Mouse (Mus musculus) lung, postnatal 14 days (tissue): Measurements from ENCODE around the gene Plcz1.

Experiments used
- DNase-seq: peaks from one replicate; pipeline ENCODE4 v3.0.0; 2021

The Plcz1 gene

GRCm38 (mm10) chr6:140041357-140041756, at the start of gene Plcz1:
TSS of gene Plcz1 (minus strand) at chr6:140041457.
- DNase-seq, result no peak

GRCm38 (mm10) chr6:140089855-140090254, 48.6 kb upstream of the Plcz1 start:
- no peak for DNase-seq

- no peak for DNase-seq
Measured at GRCm38 (mm10) chr6:140081739-140082138, 40.5 kb upstream of the Plcz1 start.

DNA sequence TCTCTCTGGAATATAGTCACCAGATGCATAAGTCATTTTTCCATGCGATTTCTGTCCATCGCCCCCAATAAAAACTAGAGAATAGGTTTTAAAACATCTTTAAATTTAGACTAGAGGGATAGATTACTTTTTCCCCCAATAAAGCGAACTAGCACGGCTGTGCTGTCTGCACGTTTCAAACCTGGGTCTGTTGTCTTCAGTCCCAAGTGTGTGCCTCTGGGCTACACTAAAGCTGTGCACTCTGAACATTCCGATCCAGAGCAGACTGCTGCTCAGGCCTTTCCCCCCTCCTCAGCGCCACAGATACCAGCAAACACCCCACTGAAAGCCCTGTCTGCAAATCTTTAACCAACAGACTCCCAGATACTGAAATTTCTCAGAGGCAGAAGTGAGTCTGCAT, 39.7 kb upstream of the Plcz1 start:
- no peak for DNase-seq

- no peak for DNase-seq
Measured at GRCm38 (mm10) chr6:140069177-140069576, 27.9 kb upstream of the Plcz1 start.

GRCm38 (mm10) chr6:140054271-140054928, 13.1 kb upstream of the Plcz1 start:
- no peak for DNase-seq

GRCm38 (mm10) chr6:140051476-140051875, 10.2 kb upstream of the Plcz1 start:
- DNase-seq, result peak; percentile 3

GRCm38 (mm10) chr6:140040952-140041351, 305 bp downstream of the Plcz1 start, which contains the start of gene Capza3:
TSS of gene Capza3 (plus strand) at chr6:140041252.
- DNase-seq, result no peak

- DNase-seq, result no peak
Measured at GRCm38 (mm10) chr6:140024404-140024803, 16.9 kb downstream of the Plcz1 start.

DNA sequence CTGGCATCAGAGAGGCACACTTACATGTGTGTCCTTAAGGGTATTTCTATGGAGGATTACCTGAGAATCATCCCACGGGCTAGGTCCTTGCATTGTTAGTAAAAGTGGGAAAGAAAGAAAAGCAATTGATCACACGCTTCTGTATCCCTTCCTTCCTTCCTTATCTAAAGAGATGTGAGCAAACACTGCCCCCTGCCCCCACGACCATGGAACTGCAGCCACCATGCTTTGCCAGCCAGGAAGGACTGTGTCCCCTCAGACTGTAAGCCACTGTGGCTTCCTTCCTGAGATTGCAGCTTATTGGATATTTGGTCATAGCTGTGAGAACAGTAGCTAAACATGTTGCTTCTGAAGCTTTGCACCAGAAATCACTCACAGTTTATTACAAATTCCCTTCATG, 36.1 kb downstream of the Plcz1 start:
- no peak for DNase-seq

DNA sequence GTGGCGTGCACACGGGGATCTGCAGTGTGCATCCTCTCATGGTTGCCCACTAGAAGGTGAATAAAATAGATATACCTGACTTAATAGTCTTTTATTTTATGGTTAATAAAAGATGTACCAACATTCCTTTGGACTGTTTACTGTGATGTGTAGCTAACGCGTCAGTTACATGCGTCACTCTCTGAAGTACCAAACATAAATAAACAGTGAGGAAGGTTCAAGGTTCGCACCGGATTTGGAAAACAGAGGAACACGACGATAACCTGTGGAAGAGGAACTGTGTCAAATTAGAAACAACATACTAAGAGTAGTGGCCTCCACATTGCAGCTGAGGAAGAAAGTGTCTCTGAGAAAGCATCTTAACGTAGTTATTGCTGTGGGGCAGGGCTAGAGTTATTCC, 51.7 kb downstream of the Plcz1 start:
- no peak for DNase-seq

- no peak for DNase-seq
Measured at GRCm38 (mm10) chr6:139989075-139989474, 52.2 kb downstream of the Plcz1 start.

- DNase-seq, result no peak
Measured at GRCm38 (mm10) chr6:139986564-139986963, 54.7 kb downstream of the Plcz1 start.

- DNase-seq, result no peak
Measured at GRCm38 (mm10) chr6:139984069-139984468, 57.2 kb downstream of the Plcz1 start.

GRCm38 (mm10) chr6:139981061-139981460, 60.2 kb downstream of the Plcz1 start:
- DNase-seq, result no peak

- peak; percentile 5 for DNase-seq
Measured at GRCm38 (mm10) chr6:139978114-139978513, 63.1 kb downstream of the Plcz1 start.

GRCm38 (mm10) chr6:139974668-139975067, 66.6 kb downstream of the Plcz1 start:
- DNase-seq, result no peak

DNA sequence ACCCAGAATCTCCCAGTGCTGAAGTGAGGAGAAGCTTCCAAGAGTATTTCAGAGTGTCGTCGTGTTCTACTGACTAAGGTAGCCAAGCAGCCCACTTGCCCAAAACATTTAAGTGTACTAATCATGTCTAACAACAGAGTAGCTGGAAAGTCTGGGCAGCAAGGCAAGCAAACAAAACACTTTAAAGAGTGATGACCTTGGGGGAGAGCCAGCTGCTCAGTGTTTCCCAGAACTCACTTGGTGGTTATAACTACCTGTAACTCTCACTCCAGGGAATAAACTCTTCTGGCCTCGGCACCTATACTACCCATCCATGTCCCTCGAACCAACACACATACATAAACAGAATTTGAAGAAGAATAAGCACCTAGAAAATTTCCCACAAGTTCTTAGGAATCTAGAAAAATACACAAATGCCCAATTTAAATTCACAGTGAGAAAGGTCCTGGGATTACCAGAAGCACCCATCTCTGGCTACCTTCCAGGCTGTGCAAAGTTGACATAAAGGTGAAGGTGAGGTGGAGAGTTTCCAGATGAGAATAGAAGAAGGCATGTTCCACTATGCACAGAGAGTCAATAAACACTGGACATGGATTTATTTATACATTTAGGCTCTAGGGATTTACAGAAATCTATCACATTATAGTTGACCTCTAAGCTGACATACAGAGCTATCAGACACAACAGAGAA, 69.5 kb downstream of the Plcz1 start:
- no peak for DNase-seq

DNA sequence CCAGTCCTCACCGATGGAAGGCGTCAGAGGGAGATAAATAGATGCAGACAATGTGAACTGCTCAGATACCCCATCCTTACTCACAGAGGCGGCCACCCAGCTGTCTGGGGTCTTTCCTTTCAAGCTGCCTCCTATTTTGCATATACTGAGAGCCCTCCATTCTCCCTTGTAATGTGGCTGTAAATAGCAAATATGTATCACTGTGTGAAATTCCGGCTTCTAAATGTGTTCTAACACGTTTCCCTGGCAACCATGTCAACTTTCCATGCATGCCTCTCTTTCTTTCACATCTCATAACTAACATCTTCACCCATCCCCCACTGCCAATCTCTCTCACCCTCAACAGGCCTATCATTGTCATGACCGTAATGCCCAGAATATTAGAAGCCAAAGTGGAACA, 74.6 kb downstream of the Plcz1 start:
- DNase-seq, result no peak

- no peak for DNase-seq
Measured at GRCm38 (mm10) chr6:139964895-139965294, 76.4 kb downstream of the Plcz1 start.

DNA sequence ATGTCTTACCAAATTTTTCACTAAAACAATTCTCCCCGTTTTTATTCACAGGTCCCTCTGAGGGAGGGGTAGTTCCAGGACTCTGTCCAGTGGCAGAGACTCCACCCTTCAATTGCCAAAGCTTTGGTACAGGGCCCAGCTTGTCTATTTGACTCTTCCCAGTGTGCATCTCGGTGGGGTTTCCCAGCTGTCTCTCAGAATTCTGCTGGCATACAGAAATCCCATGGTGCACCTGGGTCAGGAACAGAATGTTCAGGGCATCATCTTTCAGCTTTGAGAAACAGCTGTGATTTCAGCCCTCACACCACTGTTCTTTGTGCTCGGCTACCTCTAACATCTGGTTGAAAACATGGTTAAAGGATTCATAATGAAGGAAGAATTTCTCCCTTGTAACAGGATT, 77.5 kb downstream of the Plcz1 start:
- peak; percentile 5 for DNase-seq

DNA sequence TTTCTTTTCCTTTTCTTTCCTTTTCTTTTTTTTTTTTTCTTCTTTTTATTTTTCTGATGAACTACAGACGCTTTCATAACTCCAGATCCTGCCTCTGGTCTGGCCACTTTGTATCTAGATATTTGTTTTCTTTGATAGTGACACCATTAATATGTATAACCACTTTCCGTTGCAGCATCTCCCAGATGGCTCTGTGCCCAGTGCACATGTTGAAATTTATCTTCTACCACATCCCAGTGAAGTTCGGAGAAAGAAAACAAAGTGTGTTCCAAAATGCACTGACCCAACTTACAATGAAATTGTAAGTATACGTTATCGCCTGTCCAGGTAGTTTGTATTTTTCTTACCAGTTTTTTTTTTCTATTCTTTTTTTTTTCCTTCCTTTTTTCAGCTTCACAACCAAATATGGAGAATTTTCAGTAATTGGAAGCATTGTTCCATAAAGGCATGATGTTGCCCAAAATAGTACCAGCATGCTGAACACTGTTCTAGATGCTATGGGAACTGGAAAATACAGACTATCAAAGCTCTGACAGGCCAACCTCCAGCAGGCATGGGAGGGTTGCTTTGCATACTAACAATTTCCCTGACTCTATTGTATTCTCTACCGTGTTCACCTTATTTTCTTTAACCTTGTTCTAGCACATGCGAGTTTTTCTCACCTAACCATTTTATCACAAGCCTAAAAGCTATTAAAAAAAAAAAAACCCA, 83.6 kb downstream of the Plcz1 start:
- peak; percentile 32 for DNase-seq

DNA sequence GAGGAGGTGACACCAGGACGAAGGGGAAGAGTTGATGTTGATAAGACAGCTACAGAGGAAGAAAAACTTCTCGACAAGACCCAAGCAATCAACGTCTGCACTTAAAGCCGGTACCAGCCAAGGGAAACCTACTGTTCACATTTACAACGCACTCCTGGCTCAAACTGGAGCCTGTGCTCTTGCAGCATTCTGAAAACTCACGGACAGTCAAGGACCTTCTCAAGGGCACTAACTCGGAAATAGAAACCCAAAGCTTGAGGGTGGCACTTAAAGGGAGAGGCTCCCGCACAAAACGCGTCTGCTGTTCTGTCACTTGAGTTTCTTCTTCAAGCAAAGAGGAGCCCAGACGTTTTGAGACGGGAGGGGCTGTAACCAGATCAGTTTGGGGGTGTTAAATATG, 87.7 kb downstream of the Plcz1 start:
- peak; percentile 6 for DNase-seq
